Mouse (Mus musculus): Measurements from ENCODE around the gene Ifih1.

- TF ChIP-seq CTCF (IDR thresholded peaks at IDR 0.05; ENCODE audit: low read depth, low read length) (no peak), TAL1 (conservative IDR thresholded peaks at IDR 0.05; ENCODE audit: low read depth, low read length) (no peak), GATA2 (IDR thresholded peaks at IDR 0.05; ENCODE audit: borderline replicate concordance, low read depth, low read length) (no peak), GATA1 (IDR thresholded peaks at IDR 0.05; ENCODE audit: borderline replicate concordance, low read length) (no peak), POLR2AphosphoS5 (IDR thresholded peaks at IDR 0.05; ENCODE audit: insufficient replicate concordance, low read depth, low read length) (no peak)
These were observed 17.7 kb downstream of the Ifih1 start for GRCm38 (mm10) chr2:62628356-62628755.

All from G1E (cell line).